Mouse (Mus musculus): ENCODE results near the gene Sh2d2a.

- TF ChIP-seq CTCF (IDR thresholded peaks at IDR 0.05; ENCODE audit: borderline replicate concordance, extremely low read depth, insufficient read depth, insufficient read length), result no peak
- no peak for TF ChIP-seq POLR2A (IDR thresholded peaks at IDR 0.05; ENCODE audit: borderline replicate concordance, extremely low read depth, insufficient read depth, insufficient read length, poor library complexity, severe bottlenecking)
Measured at GRCm38 (mm10) chr3:87855936-87856335, 9.4 kb downstream of the Sh2d2a start.

All from brain, embryonic 14.5 days (tissue).